Mouse (Mus musculus): Measurements from ENCODE around the gene Arid3b.

DNA sequence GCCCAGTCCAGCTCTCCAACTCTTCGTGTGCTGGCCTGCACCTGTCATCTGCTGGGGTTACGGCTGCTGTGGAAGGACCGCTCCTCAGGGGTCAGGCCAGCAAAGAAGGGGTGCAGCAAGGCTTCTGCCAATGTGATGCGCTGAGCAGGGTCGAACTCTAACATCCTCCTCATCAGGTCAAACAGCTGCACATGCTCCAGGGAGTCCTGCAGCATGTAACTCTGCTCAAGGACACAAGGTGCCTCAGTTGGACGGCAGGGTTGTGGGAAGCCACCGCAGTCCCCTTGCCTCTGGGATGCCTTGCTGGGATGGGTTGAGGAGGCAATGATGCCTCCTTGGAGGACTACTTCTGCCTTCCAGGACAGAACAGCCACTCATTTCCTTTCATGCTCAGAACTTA, 85.7 kb downstream of the Arid3b start:
- TF ChIP-seq HCFC1 (IDR thresholded peaks at IDR 0.05; ENCODE audit: borderline replicate concordance, insufficient read depth, low read length) (no peak), ZNF384 (IDR thresholded peaks at IDR 0.05; ENCODE audit: low read depth, low read length) (no peak)
